Mouse (Mus musculus): ENCODE results near the gene Babam1.

- no peak for TF ChIP-seq E2F4 (IDR thresholded peaks at IDR 0.05; ENCODE audit: insufficient read depth)
- no peak for TF ChIP-seq USF1 (IDR thresholded peaks at IDR 0.05; ENCODE audit: low read depth)
- TF ChIP-seq POLR2A (IDR thresholded peaks at IDR 0.05; ENCODE audit: insufficient read length, low read depth), result no peak
- peak; percentile 64 for TF ChIP-seq POLR2AphosphoS2 (IDR thresholded peaks at IDR 0.05; ENCODE audit: insufficient read length, low read depth)
Observed at GRCm38 (mm10) chr8:71372427-71372826, 24.2 kb upstream of the Babam1 start.

Data from myocyte (in vitro differentiated cells).